9 mouse cellular contexts compared by ENCODE assay signal in the genomic region with DNA sequence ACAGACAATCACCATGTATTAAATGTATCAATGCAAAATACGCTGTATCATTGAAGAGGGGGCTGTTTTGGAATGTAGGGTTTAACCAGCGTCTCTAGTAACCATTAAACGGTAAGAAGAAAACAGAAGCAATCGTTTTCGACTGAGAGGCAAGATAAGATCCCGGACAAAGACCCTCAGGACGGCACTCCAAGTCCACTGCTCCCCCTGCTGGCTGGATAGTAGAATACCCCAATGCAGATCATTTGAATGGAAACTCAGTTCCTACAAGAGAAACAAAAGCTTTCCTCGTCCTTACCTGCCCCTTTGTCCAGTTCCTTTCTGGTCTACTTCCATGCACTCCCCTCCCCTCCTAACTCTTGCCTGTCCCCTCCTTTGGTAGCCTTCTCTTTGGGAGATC. TPM values are rescaled to one million over a fixed set of nuclear protein-coding genes. Genes with fewer than 3 reads are reported as not detected.
DNase-seq lines count a peak whose midpoint lies in the region; ATAC-seq and TF ChIP-seq lines count a peak whose summit lies in the region.
"Had no signal": no experiment of that assay in that cellular context is flagged by ENCODE, and none has a peak within 500 bp of the region (broad histone marks: within the 10 kb centered on the region; RNA-seq: fewer than 3 reads in every experiment).

No protein-coding gene starts in this region.

- WGBS in embryonic facial prominence, embryonic 11.5 days, result 46% methylated on average over 8 of the region's 8 CpGs

- intact Hi-C loops in gastrocnemius, adult 2 months (cut with DNase I), result loop anchor here (5.0 kb wide), 2 partner anchors 133 to 842 kb away; no protein-coding TSS in a partner anchor

- H3K27ac ChIP-seq in gastrocnemius, adult 2 months, result no peak overlapping the region
- no peak overlapping the region for H3K27ac ChIP-seq in embryonic facial prominence, embryonic 11.5 days (replicated peaks; ENCODE audit: low read depth, low read length)
- H3K27ac ChIP-seq: limb, embryonic 15.5 days had no signal

- no peak overlapping the region for H3K9ac ChIP-seq in embryonic facial prominence, embryonic 11.5 days (replicated peaks; ENCODE audit: low read length)
- H3K9ac ChIP-seq: limb, embryonic 15.5 days had no signal

- H3K4me3 ChIP-seq in gastrocnemius, adult 2 months, result no peak overlapping the region
- H3K4me3 ChIP-seq in embryonic facial prominence, embryonic 11.5 days (ENCODE audit: low read depth, low read length), result no peak overlapping the region
- H3K4me3 ChIP-seq: limb, embryonic 15.5 days had no signal

- ATAC-seq in embryonic facial prominence, embryonic 11.5 days (replicated peaks; ENCODE audit: insufficient number of reproducible peaks, low FRiP score, low TSS enrichment, low read depth), result no peak
- ATAC-seq in megakaryocyte, adult 5-6 weeks (ENCODE audit: poor library complexity, severe bottlenecking), result peak; percentile 70

- H3K36me3 ChIP-seq in embryonic facial prominence, embryonic 11.5 days (replicated peaks; ENCODE audit: control insufficient read depth, insufficient read depth, low read depth, low read length), result 0 out of 2 replicates have a peak, but pooled peaks cover 3% of the 10 kb centered on the region

- H3K9me3 ChIP-seq in embryonic facial prominence, embryonic 11.5 days (replicated peaks; ENCODE audit: control insufficient read depth, low read length), result no peaks in the 10 kb centered on the region
- H3K9me3 ChIP-seq: limb, embryonic 15.5 days had no signal

- peak; percentile 91 for TF ChIP-seq CTCF in gastrocnemius, adult 2 months (IDR thresholded peaks at IDR 0.05)

- no peaks in the 10 kb centered on the region for H3K27me3 ChIP-seq in embryonic facial prominence, embryonic 11.5 days (ENCODE audit: control insufficient read depth, insufficient read depth, low read length)
- H3K27me3 ChIP-seq: limb, embryonic 15.5 days had no signal

- no peak overlapping the region for H3K4me2 ChIP-seq in embryonic facial prominence, embryonic 11.5 days (ENCODE audit: low read depth, low read length)
- H3K4me2 ChIP-seq: limb, embryonic 15.5 days had no signal

- H3K4me1 ChIP-seq in embryonic facial prominence, embryonic 11.5 days (ENCODE audit: control insufficient read depth, insufficient read depth, low read length), result no peaks in the 10 kb centered on the region
- H3K4me1 ChIP-seq: limb, embryonic 15.5 days had no signal

- peak; percentile 64 for DNase-seq in gastrocnemius, adult 2 months
- DNase-seq in gastrocnemius, postnatal 25 days, result no peak
- peak; percentile 67 to 70 for DNase-seq in B cell, adult 2 months
- peak; percentile 24 for DNase-seq in adrenal gland, adult 8-10 months
- DNase-seq in embryonic facial prominence, embryonic 11.5 days (ENCODE audit: low spot score), result peak; percentile 80
- DNase-seq in kidney, postnatal 36 days, result peak; percentile 37 to 82
- DNase-seq in testis, postnatal 10 days (ENCODE audit: low spot score), result peak; percentile 86

RNA-seq across cellular contexts. Expression of a gene that starts 41.1 kb away (rescaled TPM):
- total RNA-seq in gastrocnemius, adult 2 months (2021), result 100 to 1,000 TPM; 127 to 394 TPM
- 100 to 1,000 TPM; 657 to 809 TPM for total RNA-seq in gastrocnemius, postnatal 25 days (2021)
- total RNA-seq in adrenal gland, adult 8-10 months (2022), result 10 to 100 TPM; 61.7 to 93.1 (median 71.1) TPM
- polyA plus RNA-seq in embryonic facial prominence, embryonic 11.5 days (2014; fragmentation: Nextera tagmentation; extraction: Ambion mirVana), result 225 and 245 TPM in 2 replicates
- 0.87 and 1.2 TPM in 2 replicates for total RNA-seq in megakaryocyte, adult 5-6 weeks (2015)
- total RNA-seq in megakaryocyte, adult 5-6 weeks (2017), result 1.1 and 1.6 TPM in 2 replicates

RNA-seq across cellular contexts. Expression of a gene that starts 54.9 kb away (rescaled TPM):
- 10 to 100 TPM; 18.6 to 20.4 TPM for total RNA-seq in gastrocnemius, adult 2 months (2021)
- total RNA-seq in gastrocnemius, postnatal 25 days (2021), result 10 to 100 TPM; 17.3 to 18.1 TPM
- total RNA-seq in adrenal gland, adult 8-10 months (2022), result 10 to 100 TPM; 34.7 to 50.3 (median 38.3) TPM
- polyA plus RNA-seq in embryonic facial prominence, embryonic 11.5 days (2014; fragmentation: Nextera tagmentation; extraction: Ambion mirVana), result 57.7 and 61.6 TPM in 2 replicates
- 28.1 and 31.5 TPM in 2 replicates for total RNA-seq in megakaryocyte, adult 5-6 weeks (2015)
- total RNA-seq in megakaryocyte, adult 5-6 weeks (2017), result 62.1 and 68.1 TPM in 2 replicates

Comparison
In these comparisons a context has a peak if more than half of its experiments do, and no peak if none do; other contexts are left out.
1. RNA of a gene that starts 41.1 kb away (total RNA-seq): 657 to 809 TPM in gastrocnemius, postnatal 25 days, 127 to 394 TPM in gastrocnemius, adult 2 months and 61.7 to 93.1 TPM in adrenal gland, adult 8-10 months; 0.87 to 1.6 TPM in megakaryocyte, adult 5-6 weeks; every median in the first group is over 10 times any median in the second.